Mouse (Mus musculus) MEL (cell line): Measurements from ENCODE around the gene Hoxb7. TPM values are rescaled to one million over a fixed set of nuclear protein-coding genes. Genes with fewer than 3 reads are reported as not detected.

Source experiments
- DNase-seq: peaks from one replicate; pipeline ENCODE4 v3.0.0; 2011; ENCODE audit warnings: low read depth, low spot score
- H3K27ac ChIP-seq: 2 replicates; pipeline ENCODE4 v1.5.1; 2012; ENCODE audit warnings: low read depth, mild to moderate bottlenecking, control low read depth, low read length, moderate library complexity; ENCODE audit not compliant: control insufficient read depth
- H3K27me3 ChIP-seq, 2 experiments: fragments of 150-350 bp in 1 of 2; sonication (generic) in 1 of 2; 2 replicates each; pipeline ENCODE4 v1.6.1; 2012; ENCODE audit warnings: low read length in 2 of 2, mild to moderate bottlenecking in 2 of 2, improper control_type of control experiment in 1 of 2, moderate library complexity in 1 of 2; ENCODE audit not compliant: insufficient read depth in 2 of 2, control insufficient read depth in 1 of 2
- H3K36me3 ChIP-seq, 2 experiments: 2 replicates each; pipeline ENCODE4 v1.6.1; 2012 to 2014; ENCODE audit warnings: low read length in 2 of 2, improper control_type of control experiment in 1 of 2, inconsistent platforms in 1 of 2, mild to moderate bottlenecking in 1 of 2; ENCODE audit not compliant: insufficient read depth in 2 of 2, control insufficient read depth in 1 of 2
- H3K4me1 ChIP-seq, 2 experiments: fragments of 150-350 bp in 1 of 2; sonication (generic) in 1 of 2; 2 replicates each; pipeline ENCODE4 v1.6.1; 2012; ENCODE audit warnings: low read length in 2 of 2, improper control_type of control experiment in 1 of 2, mild to moderate bottlenecking in 1 of 2; ENCODE audit not compliant: insufficient read depth in 2 of 2, control insufficient read depth in 1 of 2
- H3K4me3 ChIP-seq, 2 experiments: fragments of 150-350 bp in 1 of 2; sonication (generic) in 1 of 2; 2 replicates each; pipeline ENCODE4 v1.5.1; 2012; ENCODE audit warnings: low read depth in 2 of 2, low read length in 2 of 2, mild to moderate bottlenecking in 2 of 2, moderate library complexity in 2 of 2, control low read depth in 1 of 2, improper control_type of control experiment in 1 of 2; ENCODE audit not compliant: control insufficient read depth in 1 of 2, insufficient read depth in 1 of 2
- H3K79me2 ChIP-seq: 2 replicates; pipeline ENCODE4 v1.6.1; 2012; ENCODE audit warnings: mild to moderate bottlenecking, low read length, moderate library complexity; ENCODE audit not compliant: control insufficient read depth, poor library complexity, insufficient read depth
- H3K9ac ChIP-seq: 2 replicates; pipeline ENCODE4 v1.6.1; 2012; ENCODE audit warnings: low read depth, mild to moderate bottlenecking, control low read depth, low read length, moderate library complexity; ENCODE audit not compliant: control insufficient read depth, poor library complexity, severe bottlenecking
- H3K9me3 ChIP-seq: fragments of 150-350 bp; sonication (generic); replicated peaks from 2 replicates; pipeline ENCODE4 v1.6.1; 2012; ENCODE audit warnings: mild to moderate bottlenecking, low read length, improper control_type of control experiment, moderate library complexity; ENCODE audit not compliant: insufficient read depth
- BHLHE40 ChIP-seq: IDR thresholded peaks from 2 replicates; pipeline ENCODE4 v1.6.1; 2012; ENCODE audit warnings: low read depth, mild to moderate bottlenecking, inconsistent platforms, low read length, improper control_type of control experiment, borderline replicate concordance
- CHD1 ChIP-seq: IDR thresholded peaks from 2 replicates; pipeline ENCODE4 v1.6.1; 2012; ENCODE audit warnings: low read depth, mild to moderate bottlenecking, inconsistent platforms, low read length, improper control_type of control experiment
- CTCF ChIP-seq, 3 experiments: IDR thresholded peaks in 2 of 3; conservative IDR thresholded peaks in 1 of 3; 2 replicates each; pipeline ENCODE4 v1.5.1; 2011 to 2012; ENCODE audit warnings: low read length in 3 of 3, low read depth in 2 of 3, mild to moderate bottlenecking in 2 of 3, improper control_type of control experiment in 1 of 3, inconsistent platforms in 1 of 3, mixed read lengths in 1 of 3, moderate library complexity in 1 of 3; ENCODE audit not compliant: control insufficient read depth in 1 of 3, insufficient read depth in 1 of 3, poor library complexity in 1 of 3, severe bottlenecking in 1 of 3
- EP300 ChIP-seq, 2 experiments: IDR thresholded peaks; 2 replicates each; pipeline ENCODE4 v1.6.1; 2011; ENCODE audit warnings: improper control_type of control experiment in 2 of 2, low read length in 2 of 2, low read depth in 1 of 2, mild to moderate bottlenecking in 1 of 2
- ETS1 ChIP-seq: IDR thresholded peaks from 2 replicates; pipeline ENCODE4 v1.6.1; 2012; ENCODE audit warnings: low read depth, mild to moderate bottlenecking, inconsistent platforms, low read length, improper control_type of control experiment, moderate library complexity
- GABPA ChIP-seq: IDR thresholded peaks from 2 replicates; pipeline ENCODE4 v1.6.1; 2012; ENCODE audit warnings: low read depth, mild to moderate bottlenecking, inconsistent platforms, low read length, improper control_type of control experiment, moderate library complexity
- GATA1 ChIP-seq: IDR thresholded peaks from 2 replicates; pipeline ENCODE4 v1.6.1; 2011; ENCODE audit warnings: low read depth, low read length, improper control_type of control experiment
- MAFK ChIP-seq: IDR thresholded peaks from 2 replicates; pipeline ENCODE4 v1.6.1; 2011; ENCODE audit warnings: low read depth, mild to moderate bottlenecking, low read length, improper control_type of control experiment, borderline replicate concordance
- MAX ChIP-seq: IDR thresholded peaks from 2 replicates; pipeline ENCODE4 v1.6.1; 2011; ENCODE audit warnings: low read length, improper control_type of control experiment
- MAZ ChIP-seq: IDR thresholded peaks from 2 replicates; pipeline ENCODE4 v1.6.1; 2012; ENCODE audit warnings: low read depth, mild to moderate bottlenecking, inconsistent platforms, low read length, improper control_type of control experiment
- MYB ChIP-seq: IDR thresholded peaks from 2 replicates; pipeline ENCODE4 v1.6.1; 2011; ENCODE audit warnings: mild to moderate bottlenecking, low read depth, low read length, improper control_type of control experiment
- NELFE ChIP-seq: IDR thresholded peaks from 2 replicates; pipeline ENCODE4 v1.6.1; 2011; ENCODE audit warnings: low read depth, low read length, improper control_type of control experiment
- POLR2A ChIP-seq, 2 experiments: IDR thresholded peaks; 2 replicates each; pipeline ENCODE4 v1.6.1; 2011 to 2012; ENCODE audit warnings: low read length in 2 of 2, mild to moderate bottlenecking in 2 of 2, control low read depth in 1 of 2, improper control_type of control experiment in 1 of 2, low read depth in 1 of 2, moderate library complexity in 1 of 2; ENCODE audit not compliant: control insufficient read depth in 1 of 2, insufficient read depth in 1 of 2, poor library complexity in 1 of 2
- POLR2AphosphoS2 ChIP-seq: IDR thresholded peaks from 2 replicates; pipeline ENCODE4 v1.6.1; 2011; ENCODE audit warnings: low read length, improper control_type of control experiment
- RAD21 ChIP-seq: IDR thresholded peaks from 2 replicates; pipeline ENCODE4 v1.6.1; 2011; ENCODE audit warnings: mild to moderate bottlenecking, low read depth, low read length, improper control_type of control experiment
- SIN3A ChIP-seq: IDR thresholded peaks from 2 replicates; pipeline ENCODE4 v1.6.1; 2012; ENCODE audit warnings: low read length, improper control_type of control experiment, inconsistent platforms
- SMC3 ChIP-seq: IDR thresholded peaks from 2 replicates; pipeline ENCODE4 v1.6.1; 2011; ENCODE audit warnings: low read depth, low read length, improper control_type of control experiment
- TBP ChIP-seq: IDR thresholded peaks from 2 replicates; pipeline ENCODE4 v1.8.0; 2011; ENCODE audit warnings: low read depth, low read length, improper control_type of control experiment
- TCF12 ChIP-seq: IDR thresholded peaks from 2 replicates; pipeline ENCODE4 v1.6.1; 2014; ENCODE audit warnings: low read depth, mild to moderate bottlenecking, inconsistent platforms, low read length, improper control_type of control experiment, moderate library complexity
- UBTF ChIP-seq: IDR thresholded peaks from 2 replicates; pipeline ENCODE4 v1.6.1; 2012; ENCODE audit warnings: low read depth, mild to moderate bottlenecking, inconsistent platforms, low read length, improper control_type of control experiment, moderate library complexity, borderline replicate concordance; ENCODE audit not compliant: insufficient read depth
- ZC3H11A ChIP-seq: IDR thresholded peaks from 2 replicates; pipeline ENCODE4 v1.6.1; 2012; ENCODE audit warnings: low read depth, mild to moderate bottlenecking, inconsistent platforms, low read length, improper control_type of control experiment
- ZMIZ1 ChIP-seq: IDR thresholded peaks from 2 replicates; pipeline ENCODE4 v1.6.1; 2012; ENCODE audit warnings: low read depth, mild to moderate bottlenecking, inconsistent platforms, low read length, improper control_type of control experiment, moderate library complexity
- ZNF384 ChIP-seq: IDR thresholded peaks from 2 replicates; pipeline ENCODE4 v1.6.1; 2012; ENCODE audit warnings: low read depth, mild to moderate bottlenecking, inconsistent platforms, low read length, improper control_type of control experiment
- polyA plus RNA-seq, 2 experiments: library from polyadenylated mRNA; stranded (reverse) in 1 of 2; unstranded in 1 of 2; fragments of >175 nt in 1 of 2; fragments of >200 nt in 1 of 2; gene quantifications; 2 replicates each; pipeline versions ENCODE4 v1.2.1 to v1.2.4; 2012; ENCODE audit warnings: low replicate concordance in 2 of 2, low read depth in 1 of 2; ENCODE audit not compliant: insufficient read length in 2 of 2, insufficient read depth in 1 of 2, missing spikeins in 1 of 2
- total RNA-seq: library from RNA; depleted of rRNA; stranded (reverse); fragments of 300-350 nt; gene quantifications from 2 replicates; pipeline ENCODE4 v1.2.3, GENCODE M21; 2012

Gene Hoxb7
- total and polyA plus RNA-seq, 3 experiments, result not detected

- H3K9ac ChIP-seq, result no peak overlapping the region
- H3K9me3 ChIP-seq, result no peaks in the 10 kb centered on the region
- no peak overlapping the region for H3K4me3 ChIP-seq
- H3K79me2 ChIP-seq, result no peaks in the 10 kb centered on the region
- H3K4me1 ChIP-seq, result no peaks in the 10 kb centered on the region
- no peak for DNase-seq
- TF ChIP-seq ZMIZ1 (no peak), NELFE (no peak), POLR2AphosphoS2 (no peak), CTCF (IDR thresholded peaks at IDR 0.05 in 2 of 3, conservative IDR thresholded peaks at IDR 0.05 in 1 of 3; ENCODE audit: control insufficient read depth in 1 of 3, insufficient read depth in 1 of 3, low read depth in 2 of 3, low read length in 3 of 3, poor library complexity in 1 of 3, severe bottlenecking in 1 of 3) (no peak)
- no peaks in the 10 kb centered on the region for H3K36me3 ChIP-seq
- no peaks in the 10 kb centered on the region; a peak in 3 of 4 replicates for H3K27me3 ChIP-seq
- no peak overlapping the region for H3K27ac ChIP-seq
Observed at GRCm38 (mm10) chr11:96315344-96315681, 28.9 kb downstream of the Hoxb7 start.

GRCm38 (mm10) chr11:96316696-96317607 is 30.5 kb downstream of the Hoxb7 start:
- H3K79me2 ChIP-seq, result no peaks in the 10 kb centered on the region
- no peak overlapping the region for H3K27ac ChIP-seq
- no peak overlapping the region for H3K9ac ChIP-seq
- H3K4me3 ChIP-seq, result no peak overlapping the region
- H3K4me1 ChIP-seq, result no peaks in the 10 kb centered on the region
- no peak for TF ChIP-seq SIN3A
- TF ChIP-seq SMC3, result no peak
- no peak for TF ChIP-seq GATA1
- TF ChIP-seq ZC3H11A, result no peak
- no peak for TF ChIP-seq BHLHE40
- TF ChIP-seq ZNF384, result no peak
- no peak for TF ChIP-seq MYB
- H3K27me3 ChIP-seq, result no peaks in the 10 kb centered on the region; a peak in 3 of 4 replicates
- H3K9me3 ChIP-seq, result no peaks in the 10 kb centered on the region
- DNase-seq, result no peak
- H3K36me3 ChIP-seq, result no peaks in the 10 kb centered on the region

GRCm38 (mm10) chr11:96317608-96318367 is 31.4 kb downstream of the Hoxb7 start, which contains the start of gene Hoxb4:
Gene Hoxb4 (plus strand): TSS chr11:96318267.
- H3K27ac ChIP-seq, result no peak within 1 kb of the TSS
- H3K4me3 ChIP-seq, result no peak within 1 kb of the TSS
- no peaks in the 10 kb centered on the region; a peak in 4 of 4 replicates for H3K27me3 ChIP-seq

More at GRCm38 (mm10) chr11:96317608-96318367, 31.4 kb downstream of the Hoxb7 start, which contains the start of gene Hoxb4:
- no peak for TF ChIP-seq ZC3H11A
- TF ChIP-seq SMC3, result no peak
- no peak for TF ChIP-seq EP300 (IDR thresholded peaks at IDR 0.05; ENCODE audit: low read depth in 1 of 2, low read length in 2 of 2)
- TF ChIP-seq UBTF, result no peak
- TF ChIP-seq GABPA, result no peak
- TF ChIP-seq GATA1, result no peak
- TF ChIP-seq SIN3A, result no peak
- TF ChIP-seq NELFE, result no peak
- no peak for TF ChIP-seq MAZ
- TF ChIP-seq POLR2AphosphoS2, result no peak
- TF ChIP-seq ETS1, result no peak
- TF ChIP-seq CHD1, result no peak
- TF ChIP-seq MAX, result no peak
- no peak for TF ChIP-seq TBP
- no peak for TF ChIP-seq POLR2A (IDR thresholded peaks at IDR 0.05; ENCODE audit: control insufficient read depth in 1 of 2, insufficient read depth in 1 of 2, low read depth in 1 of 2, low read length in 2 of 2, poor library complexity in 1 of 2)
- no peak for TF ChIP-seq RAD21
- TF ChIP-seq TCF12, result no peak
- no peak for TF ChIP-seq MAFK
- no peak for TF ChIP-seq MYB
- Histone ChIP-seq H3K9me3 (no peaks in the 10 kb centered on the region), H3K79me2 (no peaks in the 10 kb centered on the region), H3K36me3 (no peaks in the 10 kb centered on the region), H3K4me1 (no peaks in the 10 kb centered on the region), H3K9ac (no peak within 1 kb of the TSS)
- no peak for DNase-seq
